Mouse (Mus musculus) T-helper 1 cell (primary cell): ENCODE measurements at regions not wholly inside any gene's neighbourhood (a gene's known extent, or its start where the extent isn't known, plus 50 kb on each side); places are given as distances from the start of the nearest gene placed in this dataset.

Experiments used
- in situ Hi-C: fragments of 300-600 bp; cut with MboI, MseI; formaldehyde crosslinking; loops from one replicate; pipeline ENCODE4 v1.15.1; 2025; ENCODE audit warnings: high pct_unique_total_duplicates

GRCm38 (mm10) chr2:45367436-45368193 lies 250.4 kb upstream of the Zeb2 start:
- in situ Hi-C loops, result no loop called here

GRCm38 (mm10) chr2:45357266-45357665 lies 240.1 kb upstream of the Zeb2 start:
- in situ Hi-C loops, result no loop called here

- in situ Hi-C loops, result no loop called here
These were observed 239.5 kb upstream of the Zeb2 start for GRCm38 (mm10) chr2:45356558-45357170.

GRCm38 (mm10) chr2:45356021-45356420 lies 238.8 kb upstream of the Zeb2 start:
- in situ Hi-C loops, result no loop called here

DNA sequence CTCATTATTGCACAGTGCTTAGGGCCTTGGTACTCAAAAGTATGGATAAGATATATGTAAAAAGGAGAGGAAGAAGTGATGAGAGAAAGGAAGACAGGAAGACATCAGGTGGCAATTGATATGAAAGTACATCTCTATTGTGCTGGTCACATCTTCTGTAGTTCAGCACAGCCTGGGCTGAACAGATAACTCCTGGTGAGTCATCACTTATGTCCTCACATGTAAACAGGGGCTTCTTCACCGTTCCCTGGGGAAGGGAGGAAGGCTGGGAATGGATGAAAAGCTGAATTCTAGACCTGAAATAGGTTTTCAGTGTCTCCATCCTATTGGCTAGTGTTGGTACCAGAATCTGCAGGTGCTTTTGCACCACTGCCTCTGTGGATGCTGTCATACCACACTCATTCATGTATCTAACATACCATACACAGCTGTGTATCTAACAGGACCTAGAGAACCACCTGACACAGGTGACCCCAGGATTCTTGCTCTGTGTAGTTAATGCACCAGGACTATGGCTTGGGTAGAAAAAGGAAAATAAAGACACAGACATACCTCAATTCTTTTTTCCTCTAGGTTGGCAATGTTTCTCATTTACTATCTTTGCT lies 234.4 kb upstream of the Zeb2 start:
- in situ Hi-C loops, result no loop called here

GRCm38 (mm10) chr2:45346358-45346757 lies 229.2 kb upstream of the Zeb2 start:
- in situ Hi-C loops, result no loop called here

- in situ Hi-C loops, result no loop called here
These were observed 222.7 kb upstream of the Zeb2 start for GRCm38 (mm10) chr2:45339866-45340265.

DNA sequence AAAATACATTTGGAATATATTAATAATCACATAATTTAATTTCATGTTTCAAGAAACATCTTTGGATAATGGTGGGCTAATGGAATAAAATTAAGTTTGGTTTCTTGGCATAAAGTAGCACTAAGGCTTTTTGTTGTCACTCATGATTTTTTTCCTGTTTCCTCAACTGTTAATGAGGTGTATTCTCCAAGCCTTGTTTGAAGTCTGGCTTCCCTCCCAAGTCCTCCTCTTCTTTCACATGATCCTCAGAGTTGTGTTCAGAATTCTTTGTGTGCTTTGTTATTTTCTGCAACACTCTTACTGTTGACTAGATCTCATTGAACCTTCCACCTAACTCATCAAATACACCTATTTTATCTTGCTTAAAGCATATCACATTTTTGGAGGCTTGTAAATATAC lies 221.6 kb upstream of the Zeb2 start:
- in situ Hi-C loops, result no loop called here

- in situ Hi-C loops, result no loop called here
These were observed 199.9 kb upstream of the Zeb2 start for GRCm38 (mm10) chr2:45316945-45317565.

GRCm38 (mm10) chr2:45287530-45288009 lies 170.4 kb upstream of the Zeb2 start:
- in situ Hi-C loops, result no loop called here

- in situ Hi-C loops, result no loop called here
These were observed 166.6 kb upstream of the Zeb2 start for GRCm38 (mm10) chr2:45283811-45284210.

DNA sequence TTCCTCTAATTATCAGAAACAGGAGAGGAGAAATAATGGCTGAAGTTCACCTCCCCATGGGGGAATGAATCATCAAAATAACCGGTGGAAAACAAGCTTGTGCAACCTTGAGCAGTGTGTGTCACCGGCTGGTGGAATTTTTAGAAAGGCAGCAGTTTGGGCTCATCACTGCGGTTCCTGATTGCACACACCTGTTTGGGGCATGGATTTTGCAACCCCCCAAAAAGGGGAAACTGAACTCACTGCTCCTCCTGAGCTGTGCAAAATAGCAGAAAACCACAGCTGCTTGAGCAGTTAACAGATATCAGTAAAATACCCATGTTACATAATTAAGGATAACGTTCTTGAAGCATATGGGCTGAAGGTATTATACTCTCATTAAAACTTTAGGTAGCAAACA lies 162.3 kb upstream of the Zeb2 start:
- in situ Hi-C loops, result no loop called here

- in situ Hi-C loops, result no loop called here
These were observed 160.4 kb upstream of the Zeb2 start for GRCm38 (mm10) chr2:45277602-45278001.

GRCm38 (mm10) chr2:45276703-45277102 lies 159.5 kb upstream of the Zeb2 start:
- in situ Hi-C loops, result no loop called here

GRCm38 (mm10) chr2:45270035-45270434 lies 152.8 kb upstream of the Zeb2 start:
- in situ Hi-C loops, result no loop called here

- in situ Hi-C loops, result no loop called here
These were observed 148.6 kb upstream of the Zeb2 start for GRCm38 (mm10) chr2:45265819-45266218.

- in situ Hi-C loops, result no loop called here
These were observed 144.8 kb upstream of the Zeb2 start for GRCm38 (mm10) chr2:45261949-45262348.

GRCm38 (mm10) chr2:45258897-45259296 lies 141.7 kb upstream of the Zeb2 start:
- in situ Hi-C loops, result loop anchor here (5.0 kb wide), 1 partner anchor 992 kb away; no protein-coding TSS in a partner anchor

DNA sequence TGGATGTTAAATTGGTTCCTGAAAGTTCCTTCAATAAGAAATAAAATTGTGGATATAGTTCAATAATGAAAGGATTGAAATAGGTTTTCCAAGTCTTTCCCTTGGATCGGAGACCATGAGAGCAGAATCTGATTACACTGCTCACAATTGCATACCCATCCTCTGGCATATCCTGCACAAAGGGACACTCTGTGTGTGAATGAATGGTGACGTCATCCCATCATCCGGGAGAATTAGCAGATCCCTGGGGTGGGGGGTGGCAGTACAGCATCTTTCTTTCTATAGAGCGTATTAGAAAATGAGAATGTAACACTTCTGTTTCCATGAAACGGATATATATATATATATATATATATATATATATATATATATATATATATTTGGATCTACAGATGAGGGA lies 139.2 kb upstream of the Zeb2 start:
- in situ Hi-C loops, result loop anchor here (5.0 kb wide), 1 partner anchor 989 kb away; no protein-coding TSS in a partner anchor

- in situ Hi-C loops, result no loop called here
These were observed 136.7 kb upstream of the Zeb2 start for GRCm38 (mm10) chr2:45253936-45254335.

DNA sequence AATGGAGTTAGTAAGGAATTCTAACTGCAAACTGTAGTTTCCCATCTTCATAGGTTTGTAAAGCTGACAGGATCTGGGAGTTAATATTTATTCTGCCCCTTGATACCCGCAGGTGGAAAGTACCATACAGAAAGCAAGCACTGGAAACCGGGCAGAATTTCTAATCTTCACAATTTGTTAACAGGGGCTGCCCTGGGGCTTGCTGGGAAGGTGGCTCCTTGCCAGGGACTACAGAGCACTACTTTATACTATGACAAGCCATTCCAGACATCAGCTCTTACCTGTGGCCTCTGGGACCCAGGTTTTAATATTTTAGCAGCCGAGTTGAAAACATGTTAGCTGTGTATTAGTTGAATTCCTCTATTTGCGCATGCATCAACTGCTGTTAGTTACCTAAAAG lies 135.1 kb upstream of the Zeb2 start:
- in situ Hi-C loops, result no loop called here

DNA sequence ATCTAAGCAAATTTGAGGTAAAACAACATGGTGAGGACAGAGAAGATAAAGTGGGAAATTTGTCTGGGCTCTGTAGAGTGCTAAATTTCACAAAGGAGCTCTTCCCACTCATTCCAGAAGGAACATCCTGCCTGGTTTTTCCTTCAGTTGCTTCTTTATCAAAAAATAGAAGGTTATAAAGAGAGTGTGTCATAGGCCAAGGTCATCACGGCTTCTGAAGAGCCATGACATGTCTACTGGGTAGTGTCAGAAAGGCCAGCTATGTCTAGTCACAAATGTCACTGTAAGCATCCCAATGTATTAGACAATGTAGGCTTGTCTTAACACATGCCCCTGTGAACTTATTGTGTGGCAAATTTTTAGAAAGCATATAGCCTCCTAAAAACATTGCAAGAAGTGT lies 132.5 kb upstream of the Zeb2 start:
- in situ Hi-C loops, result no loop called here
